Mouse (Mus musculus) forebrain, embryonic 10.5 days (tissue): Measurements from ENCODE around the gene Ino80b. TPM values are rescaled to one million over a fixed set of nuclear protein-coding genes. Genes with fewer than 3 reads are reported as not detected.
A peak's percentile ranks its signal among the peaks of the same experiment; 100 is the strongest.

ENCODE experiments used
- DNase-seq: peaks from one replicate; pipeline ENCODE4 v3.0.0-alpha.2; 2017; ENCODE audit warnings: low spot score; ENCODE audit errors: extremely low spot score
- H3K27ac ChIP-seq: fragments of 300-500 bp; sonication (generic); 2 replicates; pipeline ENCODE4 v1.5.1; 2016; ENCODE audit warnings: mild to moderate bottlenecking
- H3K27me3 ChIP-seq: fragments of 300-500 bp; sonication (generic); 2 replicates; pipeline ENCODE4 v1.6.1; 2016; ENCODE audit warnings: mild to moderate bottlenecking; ENCODE audit not compliant: poor library complexity, severe bottlenecking
- H3K36me3 ChIP-seq: fragments of 300-500 bp; sonication (generic); replicated peaks from 2 replicates; pipeline ENCODE4 v1.6.1; 2016; ENCODE audit warnings: mild to moderate bottlenecking, moderate library complexity
- H3K4me1 ChIP-seq: fragments of 300-500 bp; sonication (generic); 2 replicates; pipeline ENCODE4 v1.6.1; 2016
- H3K4me3 ChIP-seq: fragments of 300-500 bp; sonication (generic); 2 replicates; pipeline ENCODE4 v1.5.1; 2016; ENCODE audit warnings: mild to moderate bottlenecking, moderate library complexity
- H3K9me3 ChIP-seq: fragments of 300-500 bp; sonication (generic); 2 replicates; pipeline ENCODE4 v1.6.1; 2016; ENCODE audit warnings: mild to moderate bottlenecking, moderate library complexity
- WGBS: fragments of 180-500 bp; shearing (Covaris S2); methylation state at CpG from one replicate; pipeline ENCODE4 v1.1.7; 2016; 5-methylcytosine and 5-hydroxymethylcytosine counted together
- polyA plus RNA-seq: library from polyadenylated mRNA; unstranded; fragments of >200 nt; fragmentation: Nextera tagmentation; extraction: Ambion mirVana; gene quantifications from 2 replicates; pipeline ENCODE4 v1.2.1, GENCODE M21; 2016

The Ino80b gene
- polyA plus RNA-seq, 1 experiment from 2014 or later: 19.2 TPM

DNA sequence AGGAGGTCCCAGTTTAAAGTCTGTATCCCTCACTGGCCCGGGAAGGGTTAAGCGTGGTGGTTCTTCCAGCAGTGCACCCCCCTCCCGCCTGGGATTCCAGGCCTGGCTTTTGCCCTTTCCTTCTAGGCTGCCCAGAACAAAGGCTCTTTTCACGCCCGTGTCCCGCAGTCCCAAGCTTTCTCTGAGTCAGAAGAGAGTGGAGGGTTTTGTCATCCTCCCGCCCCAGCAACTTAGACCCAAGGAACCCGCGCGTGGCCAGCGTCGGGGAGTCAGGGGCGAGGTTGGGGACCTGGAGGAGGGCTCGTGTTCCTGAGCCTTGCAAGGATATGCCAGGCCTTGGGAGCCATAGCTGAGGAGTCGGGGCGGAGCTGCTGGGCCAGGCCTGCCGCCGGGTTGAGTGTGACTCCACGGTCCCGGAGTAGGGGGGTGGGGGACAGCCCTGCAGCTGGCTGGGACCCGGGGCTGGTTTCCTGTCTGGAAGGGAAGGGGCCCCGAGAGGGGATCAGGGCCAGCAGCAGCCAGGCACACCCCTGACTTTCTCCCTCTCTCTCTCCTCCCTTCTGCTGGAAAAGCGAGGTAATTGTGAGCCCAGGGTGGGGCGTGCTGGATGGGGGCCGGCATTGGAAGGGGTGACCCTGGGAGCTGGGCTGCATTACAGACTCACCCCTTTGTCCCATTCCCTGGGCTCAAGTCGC, 11.8 kb upstream of the Ino80b start:
- Histone ChIP-seq H3K4me3 (peak overlapping the region; percentile 64), H3K27me3 (peaks cover 45% of the 10 kb centered on the region), H3K36me3 (peaks cover 9% of the 10 kb centered on the region), H3K9me3 (no peaks in the 10 kb centered on the region), H3K27ac (peak overlapping the region; percentile 97), H3K4me1 (peaks cover 78% of the 10 kb centered on the region)
- peak; percentile 87 for DNase-seq
- WGBS: under 1% methylated on average over 26 of the region's 26 CpGs

DNA sequence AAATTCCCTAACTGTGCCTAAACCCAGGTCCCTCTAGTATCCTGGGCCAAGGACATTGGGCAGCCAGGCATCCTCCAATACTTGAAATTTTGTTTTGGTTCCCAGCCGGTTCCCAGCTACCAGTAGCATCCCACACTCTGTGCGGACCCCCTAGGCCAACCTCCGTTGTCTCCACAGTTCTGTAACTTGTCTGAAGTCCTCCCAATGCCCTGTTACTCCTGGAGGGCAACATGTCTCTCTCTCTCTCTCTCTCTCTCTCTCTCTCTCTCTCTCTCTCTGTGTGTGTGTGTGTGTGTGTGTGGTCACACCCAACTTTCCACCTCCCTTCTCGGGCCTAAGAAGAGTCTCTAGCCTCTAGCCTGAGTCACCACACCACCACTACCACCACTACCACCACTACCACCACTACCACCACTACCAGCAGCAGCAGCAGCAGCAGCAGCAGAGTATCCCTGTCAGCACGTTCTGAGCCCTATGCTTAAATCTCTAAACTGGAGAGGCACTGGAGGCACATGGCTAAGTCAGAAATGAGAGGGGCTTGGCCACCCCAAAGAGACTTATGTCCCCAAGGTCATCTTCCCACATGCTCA, 11.2 kb upstream of the Ino80b start:
- Histone ChIP-seq H3K27ac (peak overlapping the region; percentile 97), H3K27me3 (peaks cover 38% of the 10 kb centered on the region), H3K4me3 (peak overlapping the region; percentile 64), H3K9me3 (no peaks in the 10 kb centered on the region), H3K4me1 (peaks cover 71% of the 10 kb centered on the region), H3K36me3 (peaks cover 9% of the 10 kb centered on the region)
- DNase-seq: no peak
- 10% methylated on average over 5 of the region's 5 CpGs for WGBS

DNA sequence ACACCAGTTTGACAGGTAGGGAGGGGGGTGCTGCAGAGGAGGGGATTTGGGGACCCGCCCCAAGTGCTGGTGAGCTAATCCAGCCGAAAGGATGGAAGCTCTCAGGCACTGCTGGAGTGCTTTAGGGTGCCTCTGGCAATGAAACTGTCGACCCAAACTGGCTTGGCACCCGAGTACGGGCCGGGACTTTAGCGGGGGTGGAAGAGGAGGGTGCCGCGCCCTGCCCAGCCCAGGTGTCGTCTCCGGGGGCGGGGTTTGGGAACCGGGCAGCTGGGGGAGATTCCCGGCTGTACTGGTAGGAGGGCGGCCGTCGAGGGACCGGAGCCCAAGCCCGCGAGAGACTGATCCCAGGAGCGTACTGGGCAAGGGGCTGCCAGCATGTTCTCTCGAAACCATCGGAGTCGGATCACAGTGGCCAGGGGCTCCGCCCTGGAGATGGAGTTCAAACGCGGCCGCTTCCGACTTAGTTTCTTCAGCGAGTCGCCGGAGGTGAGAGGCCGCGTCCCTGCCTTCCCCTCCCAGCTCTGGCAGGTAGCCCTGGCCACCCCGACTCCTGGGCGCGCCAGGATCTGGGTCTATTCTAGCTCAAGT, 10.4 kb upstream of the Ino80b start:
- Histone ChIP-seq H3K36me3 (peaks cover 9% of the 10 kb centered on the region), H3K4me1 (peaks cover 64% of the 10 kb centered on the region), H3K4me3 (peak overlapping the region; percentile 64), H3K27me3 (peaks cover 31% of the 10 kb centered on the region), H3K9me3 (no peaks in the 10 kb centered on the region), H3K27ac (peak overlapping the region; percentile 97)
- WGBS: 2% methylated on average over 37 of the region's 37 CpGs
- DNase-seq: no peak

DNA sequence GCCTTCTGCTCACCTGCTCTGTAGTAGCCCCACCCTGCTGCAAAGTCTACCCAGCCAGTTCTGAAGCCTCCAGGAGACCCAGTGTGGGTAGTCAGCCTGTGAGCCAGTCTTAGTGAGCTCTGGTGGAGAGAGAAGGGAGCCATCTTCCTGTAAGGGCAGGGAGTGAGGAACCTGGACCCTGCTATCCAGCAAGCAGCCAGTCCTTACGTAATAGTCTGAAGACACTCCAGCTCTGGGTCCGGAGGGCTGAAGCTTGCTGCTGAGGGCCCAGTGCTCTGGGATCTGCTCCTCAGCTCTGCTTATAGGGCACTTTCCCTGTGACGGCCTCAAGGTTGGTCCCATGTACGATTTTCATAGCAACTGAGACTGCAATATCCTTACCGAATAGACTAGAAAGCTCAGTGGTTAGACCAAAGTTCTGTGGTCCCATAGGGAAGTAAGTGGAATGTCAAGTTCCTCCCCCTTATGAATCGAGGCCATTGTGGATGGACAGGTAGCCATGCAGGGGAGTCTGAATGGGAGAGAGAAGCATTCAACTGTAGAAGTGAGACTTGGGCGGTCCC, 9.8 kb upstream of the Ino80b start, which contains the start of gene Rtkn:
Gene Rtkn, plus strand, starts transcription at position 513 of the 563 bp plus-strand sequence.
- H3K4me1 ChIP-seq: peaks cover 61% of the 10 kb centered on the region
- WGBS: 54% methylated on average over 7 of the region's 7 CpGs

DNA sequence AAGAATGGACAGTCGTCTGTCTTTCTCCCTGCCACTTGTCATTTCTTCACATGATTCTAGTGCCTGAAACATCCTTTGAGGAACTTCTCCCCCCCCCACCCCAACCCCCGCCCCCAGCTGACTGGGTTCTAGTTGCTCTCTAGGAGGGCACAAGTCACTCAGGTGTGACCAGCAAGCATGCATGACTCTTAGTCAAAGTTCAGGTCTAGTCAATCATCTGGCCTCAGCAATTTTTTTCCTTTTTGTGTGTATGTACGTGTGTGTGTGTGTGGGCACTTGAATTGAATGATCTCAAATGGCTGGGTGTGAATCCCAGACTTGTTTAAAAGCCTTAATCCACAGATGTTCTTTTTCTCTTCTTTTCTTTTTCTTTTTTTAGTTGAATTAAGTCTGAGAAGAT, 9.0 kb upstream of the Ino80b start:
- peaks cover 53% of the 10 kb centered on the region for H3K4me1 ChIP-seq
- H3K27ac ChIP-seq: no peak overlapping the region
- WGBS: 70% methylated on average over 3 of the region's 3 CpGs
- H3K4me3 ChIP-seq: no peak overlapping the region
- no peak for DNase-seq
- H3K9me3 ChIP-seq: no peaks in the 10 kb centered on the region
- peaks cover 30% of the 10 kb centered on the region for H3K27me3 ChIP-seq
- no peaks in the 10 kb centered on the region for H3K36me3 ChIP-seq

More for the DNA sequence above, 9.8 kb upstream of the Ino80b start, which contains the start of gene Rtkn:
- Histone ChIP-seq H3K27me3 (peaks cover 30% of the 10 kb centered on the region), H3K9me3 (no peaks in the 10 kb centered on the region), H3K36me3 (peaks cover 7% of the 10 kb centered on the region), H3K27ac (peak within 1 kb of the TSS; percentile 97), H3K4me3 (peak within 1 kb of the TSS; percentile 64)
- DNase-seq: no peak

DNA sequence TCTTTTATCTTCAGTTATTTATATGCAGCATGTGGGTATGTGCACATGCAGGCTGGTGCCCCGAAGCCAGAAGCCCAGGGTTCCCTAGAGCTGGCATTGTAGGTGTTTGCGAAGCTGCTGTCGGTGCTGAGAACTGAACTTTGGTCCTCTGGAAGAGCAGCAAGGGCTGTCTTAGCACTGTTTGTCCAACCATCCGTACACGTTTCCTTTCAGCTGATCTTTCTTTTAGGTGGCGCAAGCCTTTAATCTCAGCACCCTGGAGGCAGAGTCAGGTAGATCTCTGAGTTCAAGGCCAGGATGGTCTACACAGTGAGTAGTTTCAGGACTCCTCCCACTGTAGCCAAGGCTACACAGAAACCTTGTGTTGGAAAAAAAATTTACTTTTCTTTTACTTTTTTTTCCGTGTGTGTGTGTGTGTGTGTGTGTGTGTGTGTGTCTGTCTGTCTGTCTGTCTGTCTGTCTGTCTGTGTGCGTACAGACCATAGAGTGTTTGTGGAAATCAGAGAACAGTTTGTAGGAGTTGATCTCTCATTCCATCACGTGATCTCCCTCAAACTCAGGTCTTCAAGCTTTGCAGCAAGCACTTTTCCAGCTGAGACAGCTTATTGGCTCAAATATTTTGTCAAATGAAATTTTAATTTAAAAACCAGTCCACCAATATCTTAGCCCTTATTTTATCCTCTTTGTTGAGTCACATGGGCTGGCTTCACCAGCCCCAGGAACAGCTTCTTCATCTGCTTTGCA, 7.1 kb upstream of the Ino80b start:
- Histone ChIP-seq H3K27ac (no peak overlapping the region), H3K9me3 (no peaks in the 10 kb centered on the region), H3K4me1 (peaks cover 35% of the 10 kb centered on the region), H3K36me3 (no peaks in the 10 kb centered on the region), H3K4me3 (no peak overlapping the region), H3K27me3 (peaks cover 30% of the 10 kb centered on the region)
- no peak for DNase-seq
- WGBS: 90% methylated on average over 9 of the region's 9 CpGs

DNA sequence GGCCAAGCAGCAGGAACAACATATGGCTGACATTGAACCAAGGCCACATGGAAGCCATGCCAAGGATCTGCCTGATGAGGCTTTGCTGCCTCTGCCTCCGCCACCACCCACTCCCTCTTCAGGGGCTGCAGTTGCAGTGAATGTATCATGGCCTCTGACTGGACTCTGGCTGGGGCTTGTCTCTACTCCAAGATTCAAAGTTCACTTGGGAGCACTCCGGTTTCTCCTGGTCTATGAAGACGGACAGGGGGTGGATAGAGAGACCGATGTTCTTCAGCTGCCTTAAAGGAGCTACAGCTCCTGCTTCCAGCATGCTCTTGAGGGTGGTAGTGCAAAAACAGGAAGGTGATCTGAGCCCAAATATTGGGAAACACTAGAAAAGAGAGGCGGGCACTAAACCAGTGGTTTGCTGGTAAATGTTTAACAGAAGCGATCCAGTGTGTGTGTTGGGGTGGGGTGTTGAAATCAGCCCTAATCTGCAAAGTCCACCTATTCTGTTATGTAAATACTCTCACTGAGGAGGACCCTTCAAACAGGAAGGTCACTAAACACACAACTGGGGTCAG, 6.3 kb upstream of the Ino80b start:
- WGBS: 87% methylated on average over 6 of the region's 6 CpGs
- H3K27ac ChIP-seq: no peak overlapping the region
- no peak for DNase-seq

DNA sequence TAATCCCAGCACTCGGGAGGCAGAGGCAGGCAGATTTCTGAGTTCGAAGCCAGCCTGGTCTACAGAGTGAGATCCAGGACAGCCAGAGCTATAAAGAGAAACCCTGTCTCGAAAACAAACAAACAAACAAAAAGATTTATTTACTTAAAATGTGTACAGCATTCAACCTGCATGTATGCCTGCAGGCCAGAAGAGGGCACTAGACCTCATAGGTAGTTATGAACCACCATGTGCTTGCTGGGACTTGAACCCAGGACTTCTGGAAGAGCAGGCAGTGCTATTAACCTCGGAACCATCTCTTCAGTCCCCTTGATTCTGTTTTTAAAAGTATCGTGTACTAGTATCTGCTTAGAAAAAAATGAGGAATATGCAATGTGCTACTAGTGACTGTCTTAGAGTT, 2.2 kb upstream of the Ino80b start:
- H3K36me3 ChIP-seq: peaks cover 9% of the 10 kb centered on the region; the same call in 1 of the 2 replicates
- no peak overlapping the region for H3K27ac ChIP-seq
- H3K27me3 ChIP-seq: no peaks in the 10 kb centered on the region
- H3K4me3 ChIP-seq: no peak overlapping the region
- 91% methylated on average over 5 of the region's 5 CpGs for WGBS
- H3K9me3 ChIP-seq: no peaks in the 10 kb centered on the region
- H3K4me1 ChIP-seq: peaks cover 32% of the 10 kb centered on the region
- no peak for DNase-seq

More for the DNA sequence above, 6.3 kb upstream of the Ino80b start:
- peaks cover 29% of the 10 kb centered on the region for H3K27me3 ChIP-seq
- no peaks in the 10 kb centered on the region for H3K36me3 ChIP-seq
- H3K4me3 ChIP-seq: no peak overlapping the region
- H3K4me1 ChIP-seq: peaks cover 27% of the 10 kb centered on the region
- no peaks in the 10 kb centered on the region for H3K9me3 ChIP-seq

DNA sequence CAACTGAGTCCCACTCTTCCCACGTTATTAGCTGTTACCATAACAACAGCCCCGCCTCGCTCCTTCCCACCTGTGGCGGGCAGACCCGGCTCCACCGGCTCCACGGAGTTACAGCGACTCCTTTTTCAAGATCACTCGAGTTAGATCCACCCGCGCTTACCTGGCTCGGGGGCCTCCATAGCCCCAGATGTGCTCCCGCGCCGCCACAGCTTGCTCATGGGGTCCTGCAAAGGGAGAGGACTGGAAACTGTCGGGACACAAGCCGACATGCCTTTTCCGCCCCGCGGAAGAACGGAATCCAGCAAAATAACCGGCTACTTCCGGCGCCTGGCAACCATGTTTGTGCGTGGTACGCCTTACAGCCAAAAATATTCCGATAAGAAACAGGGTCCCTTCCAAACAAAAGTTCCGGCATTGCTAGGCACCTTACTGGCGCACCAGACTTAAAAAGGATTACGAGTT, 349 bp downstream of the Ino80b start:
- peak overlapping the region; percentile 91 for H3K27ac ChIP-seq
- H3K4me3 ChIP-seq: peak overlapping the region; percentile 67
- H3K27me3 ChIP-seq: no peaks in the 10 kb centered on the region
- under 1% methylated on average over 30 of the region's 30 CpGs for WGBS
- peaks cover 49% of the 10 kb centered on the region for H3K4me1 ChIP-seq
- H3K36me3 ChIP-seq: peaks cover 12% of the 10 kb centered on the region
- DNase-seq: peak; percentile 92
- H3K9me3 ChIP-seq: no peaks in the 10 kb centered on the region

DNA sequence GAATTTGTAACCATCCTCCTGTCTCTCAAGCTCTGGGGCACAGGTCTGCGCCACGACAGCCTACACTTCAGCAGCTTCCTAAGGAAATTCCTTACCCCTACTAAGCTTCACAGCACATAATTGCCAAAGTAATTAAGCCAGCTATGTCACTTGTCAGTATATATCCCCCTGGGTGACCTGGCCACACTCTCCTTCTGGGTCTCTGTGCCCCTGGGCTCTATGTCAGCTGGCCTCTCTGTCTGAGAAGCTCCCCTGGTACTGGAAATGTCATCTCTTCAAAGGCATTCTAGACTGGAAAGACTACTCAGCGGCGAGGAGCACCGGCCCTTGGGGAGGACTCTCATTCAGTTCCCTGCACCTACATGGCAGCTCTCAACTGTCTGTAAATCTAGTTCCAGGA, 2.3 kb downstream of the Ino80b start:
- WGBS: 88% methylated on average over 5 of the region's 5 CpGs
- peak overlapping the region; percentile 98 for H3K27ac ChIP-seq
- DNase-seq: no peak
- H3K4me1 ChIP-seq: peaks cover 64% of the 10 kb centered on the region
- no peaks in the 10 kb centered on the region for H3K27me3 ChIP-seq
- peaks cover 31% of the 10 kb centered on the region for H3K36me3 ChIP-seq
- no peaks in the 10 kb centered on the region for H3K9me3 ChIP-seq
- peak overlapping the region; percentile 77 for H3K4me3 ChIP-seq

DNA sequence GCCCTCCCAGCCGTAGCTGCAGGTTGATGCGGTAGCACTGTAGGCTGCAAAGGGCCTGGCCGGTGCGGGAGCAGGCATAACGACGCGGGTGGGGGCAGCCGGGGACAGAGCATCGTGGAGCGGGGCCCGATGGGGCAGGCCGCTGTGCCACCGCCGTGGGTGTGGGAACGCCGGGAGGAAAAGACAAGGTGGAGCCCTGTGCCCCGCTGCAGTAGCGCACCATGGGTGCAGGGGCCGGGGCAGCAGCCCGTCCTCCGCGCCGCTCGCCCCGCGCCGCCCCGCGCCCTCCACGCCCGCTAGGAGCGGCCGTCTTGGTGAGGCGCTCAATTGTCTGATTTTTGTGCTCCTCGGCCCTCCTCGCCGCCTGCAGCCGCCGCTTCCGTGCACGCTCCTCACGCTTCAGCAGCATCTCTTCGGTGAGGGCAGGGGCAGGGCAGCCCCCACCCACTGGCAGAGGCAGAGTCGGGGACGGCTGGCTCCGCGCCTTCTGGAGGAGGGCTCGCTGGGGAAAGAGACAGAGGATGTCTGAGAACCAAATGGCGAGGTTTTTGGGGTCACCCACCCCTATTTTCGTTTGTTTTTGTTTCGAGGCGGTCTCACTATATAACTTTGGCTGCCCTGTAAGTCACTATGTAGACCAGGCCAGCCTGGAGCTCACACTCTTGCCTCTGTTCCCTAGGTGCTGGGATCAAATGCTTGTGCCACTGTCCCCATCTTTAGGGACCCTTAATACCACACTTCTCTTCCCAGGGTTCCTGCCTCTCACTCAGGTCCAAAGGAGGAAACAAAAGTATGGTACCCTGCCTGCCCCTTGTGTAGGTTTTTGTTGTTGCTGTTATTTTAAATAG, 3.1 kb downstream of the Ino80b start:
- DNase-seq: no peak
- Histone ChIP-seq H3K27me3 (no peaks in the 10 kb centered on the region), H3K9me3 (no peaks in the 10 kb centered on the region), H3K4me3 (peak overlapping the region; percentile 77), H3K4me1 (peaks cover 73% of the 10 kb centered on the region), H3K36me3 (peaks cover 40% of the 10 kb centered on the region), H3K27ac (peak overlapping the region; percentile 98)
- WGBS: 2% methylated on average over 51 of the region's 52 CpGs
